Mouse (Mus musculus) liver, adult 2 months (tissue): ENCODE results near the gene Aip. TPM values are rescaled to one million over a fixed set of nuclear protein-coding genes. Genes with fewer than 3 reads are reported as not detected.

Experiments used
- DNase-seq: peaks from one replicate; pipeline ENCODE4 v3.0.0-alpha.2; 2011; ENCODE audit warnings: low read depth, low spot score; ENCODE audit errors: extremely low read depth
- H3K27ac ChIP-seq: fragments of 200-500 bp; replicated peaks from 2 replicates; pipeline ENCODE4 v1.5.1; 2012; ENCODE audit warnings: low read depth, mild to moderate bottlenecking, control low read depth, inconsistent platforms, low read length; ENCODE audit not compliant: insufficient read depth
- H3K27me3 ChIP-seq: fragments of 200-500 bp; 2 replicates; pipeline ENCODE4 v1.6.1; 2012; ENCODE audit warnings: mild to moderate bottlenecking, moderate library complexity, low read length, inconsistent platforms; ENCODE audit not compliant: control insufficient read depth, insufficient read depth
- H3K36me3 ChIP-seq: fragments of 200-500 bp; 2 replicates; pipeline ENCODE4 v1.6.1; 2012; ENCODE audit warnings: low read length, inconsistent platforms; ENCODE audit not compliant: control insufficient read depth, insufficient read depth
- H3K4me1 ChIP-seq: fragments of 200-500 bp; 2 replicates; pipeline ENCODE4 v1.6.1; 2011; ENCODE audit warnings: low read length; ENCODE audit not compliant: control insufficient read depth, insufficient read depth
- H3K4me3 ChIP-seq: fragments of 200-500 bp; 2 replicates; pipeline ENCODE4 v1.5.1; 2011; ENCODE audit warnings: low read depth, mild to moderate bottlenecking, control low read depth, low read length, moderate library complexity; ENCODE audit not compliant: insufficient read depth
- H3K79me2 ChIP-seq: fragments of 200-500 bp; 2 replicates; pipeline ENCODE4 v1.6.1; 2012; ENCODE audit warnings: inconsistent platforms, mild to moderate bottlenecking, low read length, moderate library complexity; ENCODE audit not compliant: control insufficient read depth, insufficient read depth
- H3K9ac ChIP-seq: fragments of 200-500 bp; 2 replicates; pipeline ENCODE4 v1.6.1; 2012; ENCODE audit warnings: low read depth, mild to moderate bottlenecking, control low read depth, inconsistent platforms, low read length
- CTCF ChIP-seq: fragments of 200-500 bp; IDR thresholded peaks from 2 replicates; pipeline ENCODE4 v1.5.1; 2011; ENCODE audit warnings: low read depth, low read length, control low read depth
- POLR2A ChIP-seq: fragments of 200-500 bp; IDR thresholded peaks from 2 replicates; pipeline ENCODE4 v1.6.1; 2011; ENCODE audit warnings: low read length, control low read depth; ENCODE audit not compliant: insufficient read depth; ENCODE audit errors: extremely low read depth
- WGBS: fragments of 180-500 bp; shearing (Covaris S2); methylation state at CpG from one replicate; pipeline ENCODE4 v1.1.7; 2018; 5-methylcytosine and 5-hydroxymethylcytosine counted together
- polyA plus RNA-seq: library from polyadenylated mRNA; depleted of rRNA; stranded (reverse); fragments of >200 nt; gene quantifications from 2 replicates; pipeline ENCODE4 v1.2.3, GENCODE M21; 2012
- total RNA-seq: library from RNA; depleted of rRNA; stranded (reverse); fragments of >200 nt; gene quantifications from 2 replicates; pipeline ENCODE4 v1.2.3, GENCODE M21; 2014

Aip gene
- total and polyA plus RNA-seq, 2 experiments = 16.5 to 30.0 TPM

DNA sequence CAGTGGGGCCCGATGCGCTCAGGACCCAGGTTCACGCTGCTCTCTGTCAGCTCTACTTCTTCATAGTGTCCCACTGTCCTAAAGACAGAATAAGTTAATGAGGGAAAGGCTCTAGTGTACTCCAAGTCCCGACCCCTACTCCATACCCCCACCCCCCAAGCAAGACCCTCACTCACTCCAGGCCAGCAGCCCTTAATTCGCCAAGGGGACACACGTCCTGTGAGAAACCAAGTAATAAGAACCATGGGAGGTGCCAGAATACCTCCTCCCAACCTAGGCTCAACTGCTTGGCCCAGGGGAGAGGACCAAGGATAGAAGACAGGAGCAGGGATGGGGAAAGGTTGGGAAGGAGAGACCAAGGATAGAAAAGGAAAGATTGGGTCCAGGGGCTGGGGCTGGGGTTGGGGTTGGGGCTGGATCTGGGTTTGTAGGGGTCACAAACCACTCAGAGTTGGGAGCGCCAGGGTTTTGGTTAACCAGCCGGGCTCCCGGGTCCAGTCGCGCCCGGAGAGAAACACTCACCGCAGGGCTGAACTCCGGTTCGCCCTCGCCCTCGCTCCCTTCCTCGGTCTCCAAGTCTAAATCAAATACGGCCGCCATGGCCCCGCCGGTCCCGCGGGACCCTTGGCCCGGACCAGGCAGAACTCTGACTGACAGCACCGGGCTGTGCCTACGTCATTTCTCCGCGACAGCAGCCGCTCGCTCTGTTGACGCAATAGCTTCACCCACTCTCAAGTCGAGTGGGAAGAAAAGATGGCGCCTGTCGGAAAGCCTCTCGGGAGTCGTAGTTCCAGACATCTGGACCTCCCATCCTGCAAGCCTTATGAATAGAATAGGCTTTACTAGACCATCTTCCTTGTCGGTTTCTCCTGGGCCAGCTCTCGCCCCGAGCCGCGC, 37.2 kb upstream of the Aip start, which contains the start of gene Rps6kb2:
Gene Rps6kb2, minus strand, starts transcription at position 709 of the 897 bp plus-strand sequence.
- WGBS = 7% methylated on average over 42 of the region's 42 CpGs
- Histone ChIP-seq H3K27me3 (no peaks in the 10 kb centered on the region), H3K36me3 (peaks cover 11% of the 10 kb centered on the region; the same call in 1 of the 2 replicates), H3K27ac (no peak within 1 kb of the TSS; the same call in 1 of the 2 replicates), H3K9ac (peak within 1 kb of the TSS; percentile 90), H3K4me1 (peaks cover 3% of the 10 kb centered on the region; the same call in 1 of the 2 replicates), H3K79me2 (no peaks in the 10 kb centered on the region; the same call in 1 of the 2 replicates), H3K4me3 (peak within 1 kb of the TSS; percentile 86)
- peak; percentile 91 for DNase-seq
- TF ChIP-seq POLR2A (peak; percentile 51; the same call in 1 of the 2 replicates), CTCF (no peak)

DNA sequence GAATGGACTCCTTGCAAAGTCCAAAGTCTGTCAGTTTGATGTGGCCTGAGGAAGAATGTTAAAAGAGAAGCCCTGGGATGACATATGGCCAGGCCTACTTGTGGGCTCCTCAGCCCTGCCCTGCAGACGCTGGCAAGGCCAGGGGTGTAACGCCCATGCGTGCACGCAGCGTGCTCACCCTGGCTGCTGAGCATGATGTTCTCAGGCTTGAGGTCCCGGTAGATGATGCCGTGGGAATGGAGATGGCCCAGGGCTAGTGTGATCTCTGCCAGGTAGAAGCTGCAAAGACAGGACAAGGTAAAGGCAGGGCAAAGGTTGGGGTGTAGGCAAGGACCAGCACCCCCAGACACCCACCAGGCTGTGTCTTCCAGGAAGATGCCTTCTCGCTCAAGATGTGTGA, 33.4 kb upstream of the Aip start:
- DNase-seq = no peak
- H3K27me3 ChIP-seq = no peaks in the 10 kb centered on the region
- H3K4me1 ChIP-seq = peaks cover 3% of the 10 kb centered on the region; the same call in 1 of the 2 replicates
- TF ChIP-seq POLR2A (no peak), CTCF (no peak)
- no peaks in the 10 kb centered on the region; the same call in 1 of the 2 replicates for H3K79me2 ChIP-seq
- H3K9ac ChIP-seq = no peak overlapping the region
- WGBS = 97% methylated on average over 8 of the region's 8 CpGs
- no peak overlapping the region for H3K27ac ChIP-seq
- H3K4me3 ChIP-seq = no peak overlapping the region
- H3K36me3 ChIP-seq = peaks cover 11% of the 10 kb centered on the region; the same call in 1 of the 2 replicates

DNA sequence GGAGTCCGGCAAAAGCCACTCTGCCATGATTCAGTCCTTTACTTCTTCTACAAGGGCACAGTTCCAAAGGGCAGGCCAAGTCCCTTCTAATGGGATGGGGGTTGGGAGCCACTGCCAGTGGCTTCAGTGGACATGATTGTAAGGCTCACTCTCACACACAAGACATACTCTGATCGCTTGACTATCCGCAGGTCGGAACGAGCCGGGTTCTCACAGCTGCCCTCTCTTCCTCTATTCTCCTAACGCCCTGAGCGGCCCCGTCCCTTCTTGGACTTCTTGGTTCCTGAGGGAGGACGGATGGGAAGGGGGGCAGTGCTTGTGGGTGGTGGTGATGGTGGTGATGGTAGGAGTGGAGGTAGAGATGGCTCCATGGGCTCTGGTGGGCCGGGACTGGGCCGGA, 31.1 kb upstream of the Aip start:
- 89% methylated on average over 12 of the region's 12 CpGs for WGBS
- Histone ChIP-seq H3K79me2 (no peaks in the 10 kb centered on the region), H3K4me1 (no peaks in the 10 kb centered on the region), H3K27ac (no peak overlapping the region), H3K27me3 (no peaks in the 10 kb centered on the region), H3K4me3 (no peak overlapping the region), H3K36me3 (peaks cover 13% of the 10 kb centered on the region; the same call in 1 of the 2 replicates), H3K9ac (no peak overlapping the region)
- no peak for TF ChIP-seq POLR2A
- TF ChIP-seq CTCF = no peak
- no peak for DNase-seq

DNA sequence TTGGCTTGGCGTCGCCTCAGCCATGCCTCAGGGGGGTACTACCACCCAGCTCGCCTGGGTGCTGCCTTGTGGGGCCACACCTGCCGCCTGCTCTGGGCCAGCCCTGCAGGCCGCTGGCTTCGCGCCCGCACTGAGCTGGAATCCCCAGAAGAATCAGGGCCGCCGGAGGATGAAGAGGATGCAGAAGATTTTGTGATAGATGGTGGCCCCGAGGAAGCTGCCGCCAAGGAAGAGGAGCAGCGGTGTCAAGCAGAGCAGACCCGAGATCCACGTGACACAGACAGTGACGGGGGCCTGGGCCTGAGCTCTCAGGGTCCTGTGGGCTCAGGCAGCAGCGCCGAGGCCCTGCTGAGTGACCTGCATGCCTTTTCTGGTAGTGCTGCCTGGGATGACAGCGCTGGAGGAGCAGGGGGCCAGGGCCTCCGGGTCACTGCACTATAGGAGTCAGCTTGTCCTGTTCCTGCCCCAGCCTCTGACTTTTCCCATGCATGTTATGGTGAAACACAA, 30.5 kb upstream of the Aip start:
- no peak overlapping the region for H3K9ac ChIP-seq
- WGBS = 78% methylated on average over 20 of the region's 20 CpGs
- DNase-seq = no peak
- no peaks in the 10 kb centered on the region for H3K79me2 ChIP-seq
- H3K4me3 ChIP-seq = no peak overlapping the region
- H3K36me3 ChIP-seq = peaks cover 9% of the 10 kb centered on the region; the same call in 1 of the 2 replicates
- TF ChIP-seq CTCF (no peak), POLR2A (no peak)
- no peaks in the 10 kb centered on the region for H3K4me1 ChIP-seq
- no peak overlapping the region for H3K27ac ChIP-seq
- no peaks in the 10 kb centered on the region for H3K27me3 ChIP-seq

DNA sequence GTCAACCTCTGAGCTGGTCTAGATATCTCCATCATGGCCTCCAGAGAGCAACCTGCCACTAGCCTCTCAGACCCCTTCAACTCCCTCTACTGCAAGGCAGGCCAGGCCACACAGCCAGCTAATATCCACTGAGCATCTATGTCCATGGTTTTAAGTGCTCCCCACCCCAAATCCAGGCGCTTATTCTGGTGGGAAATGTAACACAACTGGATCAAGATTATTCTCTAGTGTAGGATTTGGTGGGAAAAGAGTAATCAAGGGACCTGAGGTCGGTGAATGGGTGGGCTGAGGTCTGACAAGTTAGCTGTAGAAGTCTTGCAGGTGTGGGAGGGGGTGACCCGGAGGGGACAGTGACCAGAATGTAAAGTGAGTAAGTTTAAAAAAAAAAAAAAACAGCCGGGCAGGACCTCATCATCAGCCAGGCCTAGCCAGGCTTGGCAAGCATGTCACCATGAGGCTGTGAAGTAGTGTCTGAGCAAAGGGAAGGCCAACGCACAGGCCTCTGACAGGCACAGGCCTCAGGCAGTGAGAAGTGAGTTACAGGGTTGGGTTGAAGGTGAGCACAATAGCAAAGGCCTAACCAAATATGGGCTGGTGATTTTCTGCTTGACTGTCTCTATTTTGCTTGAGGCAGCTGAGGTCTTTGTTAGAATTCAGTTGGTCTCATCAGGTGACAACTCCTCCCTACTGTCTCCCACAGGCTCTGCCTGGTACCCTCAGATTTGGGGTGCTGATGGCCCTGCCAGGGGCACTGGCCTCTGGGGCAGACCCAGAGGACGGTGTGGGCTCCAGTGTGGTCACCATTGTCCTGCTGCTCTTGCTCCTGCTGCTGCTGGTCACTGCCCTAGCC, 29.8 kb upstream of the Aip start:
- 74% methylated on average over 6 of the region's 6 CpGs for WGBS
- no peaks in the 10 kb centered on the region for H3K27me3 ChIP-seq
- H3K4me1 ChIP-seq = peaks cover under 1% of the 10 kb centered on the region; the same call in 1 of the 2 replicates
- no peak overlapping the region for H3K4me3 ChIP-seq
- TF ChIP-seq CTCF (no peak), POLR2A (no peak)
- no peak overlapping the region for H3K9ac ChIP-seq
- no peak overlapping the region for H3K27ac ChIP-seq
- no peak for DNase-seq
- no peaks in the 10 kb centered on the region for H3K79me2 ChIP-seq
- H3K36me3 ChIP-seq = peaks cover 7% of the 10 kb centered on the region; the same call in 1 of the 2 replicates
